Mouse (Mus musculus) midbrain, postnatal 0 days (tissue): ENCODE measurements around the gene Panx1. TPM values are rescaled to one million over a fixed set of nuclear protein-coding genes. Genes with fewer than 3 reads are reported as not detected.

Experiments used
- ATAC-seq: fragments of 200-750 bp; cut with Nextera tagmentation; 2 replicates; pipeline ENCODE4 v1.8.0; 2017; ENCODE audit warnings: moderate number of reproducible peaks, mild to moderate bottlenecking, moderate TSS enrichment, moderate library complexity; ENCODE audit not compliant: low FRiP score
- DNase-seq: peaks from one replicate; pipeline ENCODE4 v3.0.0-alpha.2; 2015; ENCODE audit warnings: low spot score
- H3K27ac ChIP-seq: fragments of 300-500 bp; sonication (generic); 2 replicates; pipeline ENCODE4 v1.5.1; 2014; ENCODE audit warnings: low read depth, mild to moderate bottlenecking, low read length, mixed read lengths
- H3K27me3 ChIP-seq: fragments of 300-500 bp; sonication (generic); 2 replicates; pipeline ENCODE4 v1.6.1; 2014; ENCODE audit warnings: low read length, control low read depth, mixed read lengths; ENCODE audit not compliant: insufficient read depth
- H3K36me3 ChIP-seq: fragments of 300-500 bp; sonication (generic); 2 replicates; pipeline ENCODE4 v1.6.1; 2014; ENCODE audit warnings: low read length, control low read depth, mixed read lengths; ENCODE audit not compliant: insufficient read depth
- H3K4me1 ChIP-seq: fragments of 300-500 bp; sonication (generic); 2 replicates; pipeline ENCODE4 v1.6.1; 2014; ENCODE audit warnings: mild to moderate bottlenecking, control low read depth, antibody characterized with exemption, low read length, mixed read lengths; ENCODE audit not compliant: insufficient read depth
- H3K4me2 ChIP-seq: fragments of 300-500 bp; sonication (generic); 2 replicates; pipeline ENCODE4 v1.6.1; 2014; ENCODE audit warnings: low read depth, mild to moderate bottlenecking, low read length, mixed read lengths; ENCODE audit not compliant: poor library complexity, severe bottlenecking
- H3K4me3 ChIP-seq: fragments of 300-500 bp; sonication (generic); 2 replicates; pipeline ENCODE4 v1.5.1; 2014; ENCODE audit warnings: low read depth, mild to moderate bottlenecking, low read length, moderate library complexity
- H3K9ac ChIP-seq: fragments of 300-500 bp; sonication (generic); replicated peaks from 2 replicates; pipeline ENCODE4 v1.6.1; 2014; ENCODE audit warnings: mild to moderate bottlenecking, low read length, moderate library complexity, mixed read lengths; ENCODE audit not compliant: poor library complexity, severe bottlenecking
- H3K9me3 ChIP-seq: fragments of 300-500 bp; sonication (generic); 2 replicates; pipeline ENCODE4 v1.6.1; 2016; ENCODE audit warnings: low read length, control low read depth
- CTCF ChIP-seq: IDR thresholded peaks from 2 replicates; pipeline ENCODE4 v1.5.1; 2016; ENCODE audit warnings: antibody characterized with exemption, mild to moderate bottlenecking
- WGBS: fragments of 180-500 bp; shearing (Covaris S2); extraction: QIAGEN DNeasy Blood & Tissue Kit; methylation state at CpG from one replicate; pipeline ENCODE4 v1.1.7; 2014; 5-methylcytosine and 5-hydroxymethylcytosine counted together
- polyA plus RNA-seq: library from polyadenylated mRNA; unstranded; fragments of >200 nt; fragmentation: Nextera tagmentation; extraction: Ambion mirVana; gene quantifications from 2 replicates; pipeline ENCODE4 v1.2.1, GENCODE M21; 2015
- total RNA-seq: library from RNA; depleted of rRNA; stranded (reverse); fragments of >200 nt; gene quantifications from 2 replicates; pipeline ENCODE4 v1.2.3, GENCODE M21; 2014

Panx1 gene
- total and polyA plus RNA-seq, 2 experiments from 2014 or later, result 136 to 157 TPM

GRCm38 (mm10) chr9:14988606-14989293, 56.5 kb downstream of the Panx1 start:
- ATAC-seq, result no peak

DNA sequence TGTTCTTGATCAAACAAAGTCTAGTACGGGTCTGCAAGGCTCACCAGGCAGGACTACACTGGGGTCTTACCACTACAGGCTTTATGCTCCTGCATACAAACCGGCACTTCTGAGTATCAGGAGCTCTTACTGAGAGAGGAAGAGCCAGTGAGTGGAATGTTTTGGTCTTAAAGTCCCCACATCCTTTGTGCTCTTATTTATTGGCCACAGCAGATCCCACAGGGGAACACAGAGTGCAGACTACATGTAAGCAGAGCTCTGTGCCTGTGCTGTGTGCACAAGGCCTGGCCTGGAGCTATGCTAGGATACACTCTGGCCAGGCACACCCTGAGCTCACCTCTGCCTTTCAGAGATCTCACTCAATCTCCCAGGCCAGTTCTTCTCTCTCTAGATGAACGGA, 62.1 kb downstream of the Panx1 start:
- H3K9ac ChIP-seq, result no peak overlapping the region
- no peak overlapping the region for H3K4me3 ChIP-seq
- no peak for TF ChIP-seq CTCF
- no peaks in the 10 kb centered on the region for H3K4me1 ChIP-seq
- no peak overlapping the region for H3K27ac ChIP-seq
- no peak overlapping the region for H3K4me2 ChIP-seq
- ATAC-seq (no peak), DNase-seq (no peak)
- no peaks in the 10 kb centered on the region for H3K9me3 ChIP-seq
- no peaks in the 10 kb centered on the region for H3K36me3 ChIP-seq
- 85% methylated on average over 3 of the region's 3 CpGs for WGBS
- H3K27me3 ChIP-seq, result no peaks in the 10 kb centered on the region

More at GRCm38 (mm10) chr9:14988606-14989293, 56.5 kb downstream of the Panx1 start:
- DNase-seq, result no peak
- H3K27me3 ChIP-seq, result no peaks in the 10 kb centered on the region
- no peaks in the 10 kb centered on the region for H3K36me3 ChIP-seq
- H3K4me3 ChIP-seq, result no peak overlapping the region
- no peak overlapping the region for H3K27ac ChIP-seq
- no peaks in the 10 kb centered on the region for H3K9me3 ChIP-seq
- TF ChIP-seq CTCF, result no peak
- no peak overlapping the region for H3K9ac ChIP-seq
- no peaks in the 10 kb centered on the region for H3K4me1 ChIP-seq
- 93% methylated on average over 1 of the region's 1 CpGs for WGBS
- H3K4me2 ChIP-seq, result no peak overlapping the region

GRCm38 (mm10) chr9:14982683-14983082, 62.6 kb downstream of the Panx1 start:
- Histone ChIP-seq H3K4me1 (no peaks in the 10 kb centered on the region), H3K36me3 (no peaks in the 10 kb centered on the region), H3K4me2 (no peak overlapping the region), H3K9me3 (no peaks in the 10 kb centered on the region), H3K9ac (no peak overlapping the region), H3K4me3 (no peak overlapping the region), H3K27ac (no peak overlapping the region), H3K27me3 (no peaks in the 10 kb centered on the region)
- DNase-seq (no peak), ATAC-seq (no peak)
- no peak for TF ChIP-seq CTCF

- H3K27me3 ChIP-seq, result no peaks in the 10 kb centered on the region
- H3K9me3 ChIP-seq, result no peaks in the 10 kb centered on the region
- no peak overlapping the region for H3K9ac ChIP-seq
- no peak overlapping the region for H3K4me3 ChIP-seq
- no peak overlapping the region for H3K27ac ChIP-seq
- H3K36me3 ChIP-seq, result no peaks in the 10 kb centered on the region
- no peak for ATAC-seq
- TF ChIP-seq CTCF, result no peak
- 84% methylated on average over 4 of the region's 4 CpGs for WGBS
- no peak overlapping the region for H3K4me2 ChIP-seq
- DNase-seq, result no peak
- H3K4me1 ChIP-seq, result no peaks in the 10 kb centered on the region
These were observed 63.6 kb downstream of the Panx1 start for GRCm38 (mm10) chr9:14981539-14982155.

DNA sequence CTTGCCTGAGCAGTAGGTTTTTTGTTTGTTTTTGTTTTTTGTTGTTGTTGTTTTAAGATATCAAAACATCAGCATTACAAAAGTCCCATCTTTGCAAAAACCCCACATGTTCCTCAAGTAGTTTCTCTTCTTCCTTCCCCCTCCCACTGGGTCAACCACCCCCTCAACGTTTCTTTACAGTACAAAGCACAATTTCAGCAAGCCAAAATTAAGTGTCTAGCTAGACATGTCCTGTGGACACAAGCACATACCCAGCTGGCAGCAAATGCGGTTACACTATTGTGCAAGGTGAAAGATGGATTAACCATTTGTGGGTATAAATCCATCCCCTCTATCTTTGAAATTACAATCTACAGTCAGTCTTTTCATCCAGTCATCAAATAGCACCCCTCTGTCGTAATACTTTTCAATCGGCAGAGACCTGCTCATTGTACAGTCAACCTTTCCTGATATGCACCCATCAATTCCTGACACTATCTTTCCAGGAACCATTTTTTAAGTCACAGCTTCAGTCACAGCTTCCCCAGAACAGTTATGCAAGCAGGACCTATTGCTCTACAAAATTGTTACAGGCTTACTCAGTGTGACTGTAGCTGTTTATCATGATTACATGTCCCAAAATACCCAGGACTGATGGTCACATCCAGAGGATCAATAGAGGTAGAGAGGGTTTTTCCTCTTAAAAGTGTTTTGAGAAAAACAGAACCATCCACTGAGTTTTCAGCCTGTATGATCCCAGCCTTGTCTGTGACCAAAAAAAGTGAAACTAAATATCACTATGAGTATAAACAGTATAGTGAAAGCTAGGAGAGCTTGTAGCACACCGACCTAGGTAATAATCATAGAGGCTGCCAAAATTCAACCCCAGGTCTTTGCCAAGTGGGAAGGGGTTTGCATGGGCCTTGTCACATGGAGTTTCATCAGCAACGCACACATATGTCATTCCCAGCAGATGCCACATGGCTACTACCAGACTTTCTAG, 70.7 kb downstream of the Panx1 start:
- Histone ChIP-seq H3K27me3 (no peaks in the 10 kb centered on the region), H3K4me3 (no peak overlapping the region), H3K4me1 (no peaks in the 10 kb centered on the region), H3K27ac (no peak overlapping the region), H3K4me2 (no peak overlapping the region), H3K36me3 (no peaks in the 10 kb centered on the region), H3K9me3 (no peaks in the 10 kb centered on the region), H3K9ac (no peak overlapping the region)
- DNase-seq, result no peak
- TF ChIP-seq CTCF, result no peak
- no peak for ATAC-seq
- WGBS, result 83% methylated on average over 6 of the region's 6 CpGs
